Mouse (Mus musculus) 3T3-L1 (cell line): ENCODE data around the gene Gm4559.
A peak's percentile ranks its signal among the peaks of the same experiment; 100 is the strongest.
"Not testable (repeated sequence)": the region's sequence is repeated elsewhere in the genome, so short reads cannot be mapped to it uniquely, and the experiment has no call there.

ENCODE experiments used
- DNase-seq: peaks from one replicate; pipeline ENCODE4 v3.0.0-alpha.2; 2015; ENCODE audit warnings: low read depth, low spot score

Gm4559 gene

DNA sequence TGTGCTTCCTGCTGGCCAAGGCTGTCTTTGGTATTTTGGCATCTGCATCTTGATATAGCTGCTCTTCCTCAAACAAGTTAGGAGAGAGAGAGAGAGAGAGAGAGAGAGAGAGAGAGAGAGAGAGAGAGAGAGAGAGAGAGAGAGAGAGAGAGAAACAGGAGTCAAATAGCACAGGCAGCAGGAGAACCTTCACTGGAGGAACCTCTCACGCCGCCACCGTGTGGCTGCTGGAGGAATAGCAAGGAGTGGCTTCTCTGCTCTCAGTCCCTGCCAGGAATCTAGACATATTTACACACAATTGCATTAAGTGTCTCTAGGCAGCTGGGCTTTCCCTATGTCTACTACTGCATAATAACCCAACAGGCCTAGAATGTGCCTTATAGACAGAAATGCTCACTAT, 4.0 kb upstream of the Gm4559 start:
- DNase-seq = peak; percentile 72

DNA sequence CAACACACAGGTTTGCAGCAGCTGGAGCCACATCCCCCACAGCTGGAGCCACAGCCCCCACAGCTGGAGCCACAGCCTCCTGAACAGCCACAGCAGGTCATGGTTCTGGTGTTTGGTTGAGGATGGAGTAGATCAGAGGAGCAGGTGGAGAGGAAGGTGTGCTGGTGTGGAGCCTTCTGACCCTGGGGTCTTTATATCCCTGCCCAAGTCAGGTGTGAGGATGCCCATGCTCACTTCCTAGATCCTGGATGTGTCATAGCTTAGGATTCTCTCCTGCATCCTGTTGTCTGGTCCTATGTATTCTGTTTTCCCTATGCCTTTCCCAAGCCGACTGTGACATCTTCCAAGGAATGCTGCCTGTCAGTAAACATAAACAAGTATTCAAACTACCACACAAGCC, 15.9 kb downstream of the Gm4559 start, which contains the start of gene Gm2431:
Gm2431 (minus strand) TSS at position 101 of the 400 bp plus-strand sequence.
- DNase-seq = not testable (repeated sequence)

DNA sequence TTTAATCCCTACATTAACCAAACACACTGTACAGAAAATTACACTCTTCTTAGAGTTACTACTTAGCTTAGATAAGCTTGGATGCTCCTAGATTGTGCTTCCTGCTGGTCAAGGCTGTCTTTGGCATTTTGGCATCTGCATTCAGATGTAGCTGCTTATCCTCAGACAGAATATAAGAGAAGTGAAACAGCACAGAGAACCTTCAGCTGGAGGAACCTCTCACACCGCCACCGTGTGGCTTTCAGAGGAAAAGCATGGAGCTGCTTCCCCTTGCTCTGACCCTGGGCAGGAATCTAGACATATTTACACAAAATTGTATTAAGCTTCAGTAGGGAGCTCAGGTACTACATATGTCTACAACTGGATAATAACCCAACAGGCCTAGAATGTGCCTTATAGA, 18.6 kb downstream of the Gm4559 start:
- peak; percentile 53 for DNase-seq

DNA sequence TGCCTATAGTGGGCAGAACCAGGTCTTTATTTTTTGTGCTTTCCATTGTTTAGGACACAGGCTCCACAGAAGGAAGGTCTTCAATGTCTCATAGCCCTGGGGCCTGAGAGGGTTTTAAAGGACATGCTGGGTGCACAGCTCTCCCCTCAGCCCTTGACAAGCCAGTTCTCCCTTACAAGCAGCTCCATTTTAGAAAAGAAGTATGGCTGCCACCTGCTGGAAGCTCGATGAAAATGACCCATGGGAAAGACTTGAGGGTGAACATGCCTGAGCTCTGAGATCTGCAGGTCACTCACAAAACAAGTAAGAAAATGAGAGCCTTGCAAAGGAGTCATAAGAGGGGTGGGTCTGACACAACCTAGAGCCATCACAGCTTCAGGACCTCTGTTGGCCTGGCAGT, 24.3 kb downstream of the Gm4559 start:
- peak; percentile 58 for DNase-seq

DNA sequence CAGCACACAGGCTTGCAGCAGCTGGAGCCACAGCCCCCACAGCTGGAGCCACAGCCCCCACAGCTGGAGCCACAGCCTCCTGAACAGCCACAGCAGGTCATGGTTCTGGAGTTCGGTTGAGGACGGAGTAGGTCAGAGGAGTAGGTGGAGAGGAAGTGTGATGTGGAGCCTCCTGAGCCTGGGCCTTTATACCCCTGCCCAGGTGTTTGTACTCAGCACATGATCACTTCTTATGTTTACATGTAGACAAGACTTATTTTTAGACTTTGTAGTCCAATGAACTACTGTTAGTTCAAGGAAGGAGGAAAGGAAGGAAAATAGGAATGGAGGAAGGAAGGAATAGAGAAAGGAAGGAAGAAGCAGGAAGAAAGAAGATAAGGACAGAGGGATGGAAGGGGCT, 33.2 kb downstream of the Gm4559 start, which contains the start of gene Gm40460:
Gm40460 (minus strand) TSS at position 101 of the 400 bp plus-strand sequence.
- no peak for DNase-seq

DNA sequence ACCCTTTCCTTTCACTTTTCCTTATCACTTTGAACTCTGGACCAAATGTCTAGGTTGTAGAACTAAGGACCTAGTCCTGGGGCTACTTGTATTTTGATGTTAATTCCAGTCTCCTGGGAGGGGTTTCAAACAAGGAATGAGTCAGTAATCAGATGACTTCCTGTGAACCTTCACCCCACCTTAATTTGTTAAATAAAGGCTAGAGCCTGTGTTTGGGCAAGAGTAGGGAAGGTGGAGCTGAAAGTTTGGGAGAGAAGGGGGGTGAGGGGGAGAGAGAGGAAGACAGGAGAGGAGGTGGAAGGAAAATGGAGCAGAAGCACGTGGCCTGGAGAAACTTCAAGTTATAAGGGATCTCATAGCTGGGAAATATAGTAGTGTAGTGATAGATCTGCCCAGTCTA, 42.6 kb downstream of the Gm4559 start:
- no peak for DNase-seq

DNA sequence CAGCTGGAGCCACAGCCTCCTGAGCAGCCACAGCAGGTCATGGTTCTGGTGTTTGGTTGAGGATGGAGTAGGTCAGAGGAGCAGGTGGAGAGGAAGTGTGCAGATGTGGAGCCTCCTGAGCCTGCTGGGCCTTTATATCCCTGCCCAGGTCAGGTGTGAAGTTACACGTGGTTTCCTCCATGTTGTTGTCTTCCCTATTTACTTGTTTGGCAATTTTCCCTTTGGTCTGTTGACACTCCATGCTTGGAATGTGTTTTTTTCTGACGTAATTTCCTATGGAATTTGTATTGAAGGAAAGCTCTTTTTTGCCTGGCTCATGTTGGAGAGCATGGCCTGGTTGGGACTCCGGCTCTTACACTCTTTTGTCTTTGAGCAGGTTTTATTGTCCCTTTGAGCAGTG, 44.3 kb downstream of the Gm4559 start, which contains the start of gene Krtap5-5:
Krtap5-5 (minus strand) TSS at position 101 of the 400 bp plus-strand sequence.
- DNase-seq = peak; percentile 37

DNA sequence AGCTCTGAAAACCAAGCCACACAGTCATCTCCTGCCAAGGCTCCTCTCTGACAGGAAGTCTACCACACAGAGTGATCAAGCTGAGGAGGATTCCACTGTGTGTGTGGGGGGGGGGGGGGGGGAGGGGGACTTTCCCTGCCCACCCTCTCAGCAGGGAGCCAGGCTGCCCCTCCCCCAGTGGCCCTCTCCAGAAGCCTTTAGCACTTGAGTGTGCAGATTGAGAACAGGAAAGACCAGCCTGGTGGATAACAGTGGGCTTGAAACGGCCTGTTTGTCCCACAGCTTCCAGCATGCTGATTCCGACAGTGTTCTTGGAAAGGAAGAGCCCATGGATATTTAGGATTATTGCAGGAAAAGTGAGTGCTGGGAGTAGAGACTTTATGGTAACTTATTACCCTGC, 49.6 kb downstream of the Gm4559 start:
- DNase-seq = no peak
